Mouse (Mus musculus) gastrocnemius, postnatal 4 days (tissue): Measurements from ENCODE around the gene Sema4d. TPM values are rescaled to one million over a fixed set of nuclear protein-coding genes. Genes with fewer than 3 reads are reported as not detected.
A peak's percentile ranks its signal among the peaks of the same experiment; 100 is the strongest.

Experiments
- DNase-seq, 2 experiments: peaks; one replicate each; pipeline ENCODE4 v3.0.0; 2021 to 2022; ENCODE audit warnings: low spot score in 2 of 2, mixed read lengths in 2 of 2
- total RNA-seq, 2 experiments: library from RNA; stranded (reverse); gene quantifications; 2 replicates each; pipeline ENCODE4 v1.2.3; 2021

Sema4d gene
- total RNA-seq, 2 experiments from 2014 or later, result 75.1 to 92.5 TPM

GRCm38 (mm10) chr13:51815865-51816504, 22.4 kb upstream of the Sema4d start:
- no peak for DNase-seq

- DNase-seq, result no peak
These were observed 21.1 kb upstream of the Sema4d start for GRCm38 (mm10) chr13:51814646-51815045.

- no peak for DNase-seq
These were observed 20.4 kb upstream of the Sema4d start for GRCm38 (mm10) chr13:51813621-51814615.

- no peak for DNase-seq
These were observed 14.6 kb upstream of the Sema4d start for GRCm38 (mm10) chr13:51808141-51808540.

- DNase-seq, result no peak
These were observed 12.7 kb upstream of the Sema4d start for GRCm38 (mm10) chr13:51806220-51806619.

- no peak for DNase-seq
These were observed 12.1 kb upstream of the Sema4d start for GRCm38 (mm10) chr13:51805634-51806033.

GRCm38 (mm10) chr13:51800921-51801320, 7.4 kb upstream of the Sema4d start:
- no peak for DNase-seq

- no peak for DNase-seq
These were observed 6.4 kb upstream of the Sema4d start for GRCm38 (mm10) chr13:51799735-51800522.

- DNase-seq, result no peak
These were observed 4.6 kb upstream of the Sema4d start for GRCm38 (mm10) chr13:51797899-51798746.

GRCm38 (mm10) chr13:51793948-51794347, 401 bp upstream of the Sema4d start:
- no peak for DNase-seq

GRCm38 (mm10) chr13:51792729-51793424, 670 bp downstream of the Sema4d start:
- peak in 1 of 2 experiments; percentile 45 for DNase-seq

GRCm38 (mm10) chr13:51792135-51792573, 1.4 kb downstream of the Sema4d start:
- DNase-seq, result peak in 1 of 2 experiments; percentile 20

GRCm38 (mm10) chr13:51791604-51792003, 1.9 kb downstream of the Sema4d start:
- DNase-seq, result no peak

GRCm38 (mm10) chr13:51790793-51791192, 2.8 kb downstream of the Sema4d start:
- no peak for DNase-seq

- DNase-seq, result no peak
These were observed 5.7 kb downstream of the Sema4d start for GRCm38 (mm10) chr13:51787858-51788257.

GRCm38 (mm10) chr13:51786616-51787015, 6.9 kb downstream of the Sema4d start:
- DNase-seq, result no peak

- DNase-seq, result no peak
These were observed 9.1 kb downstream of the Sema4d start for GRCm38 (mm10) chr13:51784476-51784875.

- no peak for DNase-seq
These were observed 9.7 kb downstream of the Sema4d start for GRCm38 (mm10) chr13:51783857-51784256.

GRCm38 (mm10) chr13:51780509-51781155, 12.9 kb downstream of the Sema4d start:
- DNase-seq, result no peak
